Mouse (Mus musculus): Measurements from ENCODE around the gene Mrpl41. TPM values are rescaled to one million over a fixed set of nuclear protein-coding genes. Genes with fewer than 3 reads are reported as not detected.
A peak's percentile ranks its signal among the peaks of the same experiment; 100 is the strongest.
"Not testable (repeated sequence)": the region's sequence is repeated elsewhere in the genome, so short reads cannot be mapped to it uniquely, and the experiment has no call there.

Gene Mrpl41
- 139 and 143 TPM in 2 replicates for polyA plus RNA-seq (2016; fragmentation: Nextera tagmentation; extraction: Ambion mirVana)

- no peaks in the 10 kb centered on the region for H3K9me3 ChIP-seq (replicated peaks)
- peak within 1 kb of the TSS; percentile 90 for H3K27ac ChIP-seq (replicated peaks)
- H3K4me1 ChIP-seq: peaks cover 32% of the 10 kb centered on the region
- peaks cover 37% of the 10 kb centered on the region for H3K36me3 ChIP-seq
- WGBS: under 1% methylated on average over 64 of the region's 64 CpGs
- H3K27me3 ChIP-seq (ENCODE audit: low read depth, poor library complexity, severe bottlenecking): no peaks in the 10 kb centered on the region
- H3K4me3 ChIP-seq: peak within 1 kb of the TSS; percentile 85
- peak; percentile 99 for DNase-seq (ENCODE audit: low spot score)
These were observed at the start of gene Mrpl41 for GRCm38 (mm10) chr2:24974906-24975703. Mrpl41 (minus strand) TSS chr2:24975098.

GRCm38 (mm10) chr2:25022678-25023077, 47.8 kb upstream of the Mrpl41 start:
- DNase-seq (ENCODE audit: low spot score): no peak
- no peak overlapping the region for H3K4me3 ChIP-seq
- no peaks in the 10 kb centered on the region for H3K36me3 ChIP-seq
- no peak overlapping the region for H3K27ac ChIP-seq (replicated peaks)
- no peaks in the 10 kb centered on the region for H3K4me1 ChIP-seq
- H3K27me3 ChIP-seq (ENCODE audit: low read depth, poor library complexity, severe bottlenecking): no peaks in the 10 kb centered on the region
- WGBS: 93% methylated on average over 1 of the region's 1 CpGs
- H3K9me3 ChIP-seq (replicated peaks): no peaks in the 10 kb centered on the region

- Histone ChIP-seq H3K9me3 (replicated peaks) (no peaks in the 10 kb centered on the region), H3K4me3 (no peak overlapping the region), H3K27me3 (ENCODE audit: low read depth, poor library complexity, severe bottlenecking) (no peaks in the 10 kb centered on the region), H3K27ac (replicated peaks) (no peak overlapping the region), H3K4me1 (0 out of 2 replicates have a peak, but pooled peaks cover 7% of the 10 kb centered on the region), H3K36me3 (no peaks in the 10 kb centered on the region)
- DNase-seq (ENCODE audit: low spot score): no peak
These were observed 33.4 kb upstream of the Mrpl41 start for GRCm38 (mm10) chr2:25008250-25008649.

- H3K36me3 ChIP-seq: no peaks in the 10 kb centered on the region
- no peak overlapping the region for H3K4me3 ChIP-seq
- WGBS: 92% methylated on average over 1 of the region's 1 CpGs
- DNase-seq (ENCODE audit: low spot score): no peak
- no peaks in the 10 kb centered on the region for H3K27me3 ChIP-seq (ENCODE audit: low read depth, poor library complexity, severe bottlenecking)
- H3K4me1 ChIP-seq: 0 out of 2 replicates have a peak, but pooled peaks cover 7% of the 10 kb centered on the region
- no peak overlapping the region for H3K27ac ChIP-seq (replicated peaks)
- H3K9me3 ChIP-seq (replicated peaks): no peaks in the 10 kb centered on the region
These were observed 31.9 kb upstream of the Mrpl41 start for GRCm38 (mm10) chr2:25006767-25007166.

- Histone ChIP-seq H3K36me3 (no peaks in the 10 kb centered on the region), H3K9me3 (replicated peaks) (no peaks in the 10 kb centered on the region)
- WGBS: 58% methylated on average over 9 of the region's 9 CpGs
These were observed 29.3 kb upstream of the Mrpl41 start for GRCm38 (mm10) chr2:25003946-25004786.

GRCm38 (mm10) chr2:25000544-25001235, 25.8 kb upstream of the Mrpl41 start:
- peak; percentile 19 for DNase-seq (ENCODE audit: low spot score)
- Histone ChIP-seq H3K4me3 (no peak overlapping the region), H3K27me3 (ENCODE audit: low read depth, poor library complexity, severe bottlenecking) (no peaks in the 10 kb centered on the region), H3K4me1 (peaks cover 11% of the 10 kb centered on the region; the same call in 1 of the 2 replicates), H3K27ac (replicated peaks) (no peak overlapping the region), H3K9me3 (replicated peaks) (no peaks in the 10 kb centered on the region), H3K36me3 (no peaks in the 10 kb centered on the region)
- 84% methylated on average over 3 of the region's 3 CpGs for WGBS

More at GRCm38 (mm10) chr2:25003946-25004786, 29.3 kb upstream of the Mrpl41 start:
- DNase-seq (ENCODE audit: low spot score): peak; percentile 13
- Histone ChIP-seq H3K4me1 (peaks cover 11% of the 10 kb centered on the region; the same call in 1 of the 2 replicates), H3K27me3 (ENCODE audit: low read depth, poor library complexity, severe bottlenecking) (no peaks in the 10 kb centered on the region), H3K27ac (replicated peaks) (no peak overlapping the region), H3K4me3 (no peak overlapping the region)

- DNase-seq (ENCODE audit: low spot score): no peak
- WGBS: 85% methylated on average over 2 of the region's 2 CpGs
- no peak overlapping the region for H3K4me3 ChIP-seq
- no peaks in the 10 kb centered on the region for H3K9me3 ChIP-seq (replicated peaks)
- H3K36me3 ChIP-seq: no peaks in the 10 kb centered on the region
- no peak overlapping the region for H3K27ac ChIP-seq (replicated peaks)
- H3K4me1 ChIP-seq: peaks cover 5% of the 10 kb centered on the region; the same call in 1 of the 2 replicates
- H3K27me3 ChIP-seq (ENCODE audit: low read depth, poor library complexity, severe bottlenecking): no peaks in the 10 kb centered on the region
These were observed 21.6 kb upstream of the Mrpl41 start for GRCm38 (mm10) chr2:24996471-24996870.

GRCm38 (mm10) chr2:24995332-24995731, 20.4 kb upstream of the Mrpl41 start:
- WGBS: 91% methylated on average over 6 of the region's 6 CpGs
- Histone ChIP-seq H3K27me3 (ENCODE audit: low read depth, poor library complexity, severe bottlenecking) (no peaks in the 10 kb centered on the region), H3K36me3 (no peaks in the 10 kb centered on the region)

GRCm38 (mm10) chr2:24987762-24988161, 12.9 kb upstream of the Mrpl41 start:
- no peak overlapping the region for H3K27ac ChIP-seq (replicated peaks)
- H3K27me3 ChIP-seq (ENCODE audit: low read depth, poor library complexity, severe bottlenecking): no peaks in the 10 kb centered on the region
- DNase-seq (ENCODE audit: low spot score): no peak
- WGBS: 64% methylated on average over 2 of the region's 2 CpGs
- H3K4me1 ChIP-seq: no peaks in the 10 kb centered on the region
- H3K4me3 ChIP-seq: no peak overlapping the region
- H3K9me3 ChIP-seq (replicated peaks): no peaks in the 10 kb centered on the region
- H3K36me3 ChIP-seq: 0 out of 2 replicates have a peak, but pooled peaks cover 5% of the 10 kb centered on the region

More at GRCm38 (mm10) chr2:24995332-24995731, 20.4 kb upstream of the Mrpl41 start:
- no peak overlapping the region for H3K27ac ChIP-seq (replicated peaks)
- peaks cover 2% of the 10 kb centered on the region; the same call in 1 of the 2 replicates for H3K4me1 ChIP-seq
- H3K9me3 ChIP-seq (replicated peaks): no peaks in the 10 kb centered on the region
- DNase-seq (ENCODE audit: low spot score): no peak
- H3K4me3 ChIP-seq: no peak overlapping the region

GRCm38 (mm10) chr2:24976960-24977359, 2.1 kb upstream of the Mrpl41 start:
- 89% methylated on average over 5 of the region's 5 CpGs for WGBS
- Histone ChIP-seq H3K4me1 (peaks cover 32% of the 10 kb centered on the region), H3K4me3 (0 out of 2 replicates have a peak overlapping the region, but pooled peaks have one; percentile 85), H3K9me3 (replicated peaks) (no peaks in the 10 kb centered on the region), H3K27me3 (ENCODE audit: low read depth, poor library complexity, severe bottlenecking) (no peaks in the 10 kb centered on the region), H3K27ac (replicated peaks) (no peak overlapping the region), H3K36me3 (peaks cover 19% of the 10 kb centered on the region)
- no peak for DNase-seq (ENCODE audit: low spot score)

GRCm38 (mm10) chr2:24975704-24976297, 903 bp upstream of the Mrpl41 start, which contains the start of gene Pnpla7:
Pnpla7 (plus strand) TSS chr2:24976033.
- Histone ChIP-seq H3K4me1 (peaks cover 32% of the 10 kb centered on the region), H3K4me3 (peak within 1 kb of the TSS; percentile 85), H3K36me3 (peaks cover 30% of the 10 kb centered on the region), H3K27me3 (ENCODE audit: low read depth, poor library complexity, severe bottlenecking) (no peaks in the 10 kb centered on the region), H3K9me3 (replicated peaks) (no peaks in the 10 kb centered on the region), H3K27ac (replicated peaks) (peak within 1 kb of the TSS; percentile 90)
- 1% methylated on average over 16 of the region's 16 CpGs for WGBS
- peak; percentile 72 for DNase-seq (ENCODE audit: low spot score)

GRCm38 (mm10) chr2:24974452-24974851, 446 bp downstream of the Mrpl41 start:
- Histone ChIP-seq H3K27ac (replicated peaks) (peak overlapping the region; percentile 90), H3K36me3 (peaks cover 44% of the 10 kb centered on the region)
- WGBS: under 1% methylated on average over 17 of the region's 17 CpGs

More at GRCm38 (mm10) chr2:24974452-24974851, 446 bp downstream of the Mrpl41 start:
- not testable (repeated sequence) for DNase-seq (ENCODE audit: low spot score); H3K27me3 ChIP-seq (ENCODE audit: low read depth, poor library complexity, severe bottlenecking); H3K9me3 ChIP-seq (replicated peaks)
- H3K4me1 ChIP-seq: peaks cover 32% of the 10 kb centered on the region
- H3K4me3 ChIP-seq: peak overlapping the region; percentile 85
